Mouse (Mus musculus) thymus, adult 2 months (tissue): Measurements from ENCODE around the gene Dync1i2.

ENCODE experiments used
- CTCF ChIP-seq: fragments of 200-500 bp; IDR thresholded peaks from 2 replicates; pipeline ENCODE4 v1.5.1; 2012; ENCODE audit warnings: mild to moderate bottlenecking, control low read depth, low read length, moderate library complexity, borderline replicate concordance; ENCODE audit not compliant: control insufficient read depth, poor library complexity, insufficient read depth; ENCODE audit errors: extremely low read depth
- POLR2A ChIP-seq: fragments of 200-500 bp; IDR thresholded peaks from 2 replicates; pipeline ENCODE4 v1.6.1; 2012; ENCODE audit warnings: mild to moderate bottlenecking, low read length, control low read depth, moderate library complexity; ENCODE audit not compliant: control insufficient read depth, poor library complexity, insufficient read depth; ENCODE audit errors: extremely low read depth

DNA sequence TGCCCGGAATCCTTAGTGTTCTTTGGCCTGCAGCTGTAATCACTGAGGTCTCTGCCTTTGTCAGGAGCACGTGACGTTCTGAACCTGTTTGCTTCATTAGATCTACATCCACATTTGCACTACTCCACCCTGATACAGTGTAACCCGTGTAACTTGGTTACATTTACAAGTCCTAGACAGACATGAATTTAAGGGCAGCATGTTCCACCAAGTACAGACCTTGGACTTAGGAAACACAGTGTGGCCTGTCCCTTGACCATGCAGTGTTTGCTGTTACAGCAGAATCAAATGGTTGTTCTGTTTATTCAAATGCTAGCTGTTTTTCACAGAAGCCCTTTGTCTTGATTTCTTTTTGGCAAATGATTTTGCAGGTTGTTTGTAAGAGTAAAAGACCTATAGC lies 43.3 kb downstream of the Dync1i2 start:
- TF ChIP-seq POLR2A: no peak
- TF ChIP-seq CTCF: no peak
